Mouse (Mus musculus): ENCODE measurements around the gene Cacna1i.

DNA sequence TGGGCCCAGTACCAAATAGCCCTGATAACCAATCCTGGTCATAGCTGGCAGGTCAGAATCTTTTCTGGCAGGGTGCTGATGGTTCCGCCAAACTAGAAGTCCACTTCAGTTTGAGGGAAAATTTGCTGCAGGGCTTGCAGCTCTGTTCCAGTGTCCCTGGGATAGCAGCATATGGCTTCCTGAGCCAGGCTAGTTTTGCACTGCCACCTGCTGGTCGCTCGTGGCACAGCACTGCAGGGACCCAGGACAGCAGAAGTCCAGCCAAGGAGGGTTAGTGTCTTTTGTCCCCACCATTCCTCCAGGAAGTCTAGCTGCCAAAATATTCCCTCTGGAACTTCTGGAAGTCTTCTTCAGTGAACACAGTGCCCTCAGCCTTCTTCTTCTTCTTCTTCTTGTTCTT, 26.4 kb upstream of the Cacna1i start:
- peak; percentile 23; the same call in 1 of the 2 replicates for TF ChIP-seq POLR2A (IDR thresholded peaks at IDR 0.05; ENCODE audit: borderline replicate concordance, control insufficient read depth, low read depth, low read length)
- peak; percentile 99 for TF ChIP-seq CTCF (IDR thresholded peaks at IDR 0.05; ENCODE audit: control insufficient read depth, insufficient read depth, low read length)

Data from bone marrow, adult 2 months (tissue).